Mouse (Mus musculus): ENCODE results near the gene Abcc4.

DNA sequence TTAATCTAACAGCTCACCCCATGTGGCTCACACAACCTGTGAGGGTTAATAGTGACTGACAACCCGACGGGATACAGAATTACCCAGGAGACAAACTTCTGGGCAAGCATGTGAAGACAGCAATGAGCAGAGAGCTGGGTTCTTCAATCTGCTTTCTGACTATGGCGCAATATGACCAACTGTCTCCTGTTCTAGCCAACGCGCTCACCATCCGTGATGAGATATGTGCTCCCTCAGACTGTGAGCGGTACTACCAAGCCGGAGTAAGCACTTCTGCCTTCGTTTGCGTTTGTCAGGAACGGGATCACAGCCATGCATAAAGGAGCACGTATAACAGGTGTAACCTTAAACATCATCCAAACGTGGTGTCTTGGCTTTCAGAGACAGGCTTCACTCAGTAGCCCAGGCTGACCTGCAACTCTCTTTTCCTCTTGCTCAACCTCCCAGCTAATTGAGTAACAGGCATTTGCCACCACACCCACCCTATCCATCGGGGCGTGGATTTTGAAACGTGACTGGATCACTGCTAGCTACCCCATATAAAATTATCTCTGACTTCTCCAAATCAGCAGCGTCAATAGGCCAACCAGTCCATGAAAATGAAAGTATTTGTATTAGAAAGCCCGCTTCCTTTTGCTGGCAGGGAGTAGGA, 43.3 kb downstream of the Abcc4 start:
- no peak for TF ChIP-seq ZC3H11A (IDR thresholded peaks at IDR 0.05; ENCODE audit: low read depth, low read length)
- TF ChIP-seq CTCF (conservative IDR thresholded peaks at IDR 0.05 in 1 of 2, IDR thresholded peaks at IDR 0.05 in 1 of 2; ENCODE audit: low read depth in 2 of 2, low read length in 2 of 2), result no peak
- no peak for TF ChIP-seq ZKSCAN1 (IDR thresholded peaks at IDR 0.05; ENCODE audit: borderline replicate concordance, low read depth, low read length)
- no peak for TF ChIP-seq POLR2A (IDR thresholded peaks at IDR 0.05; ENCODE audit: low read depth, low read length)
- no peak for TF ChIP-seq ZNF384 (IDR thresholded peaks at IDR 0.05; ENCODE audit: low read depth, low read length)
- TF ChIP-seq RAD21 (IDR thresholded peaks at IDR 0.05; ENCODE audit: low read depth, low read length), result no peak
- no peak for TF ChIP-seq EP300 (IDR thresholded peaks at IDR 0.05; ENCODE audit: low read length)
- no peak for TF ChIP-seq POLR2AphosphoS2 (IDR thresholded peaks at IDR 0.05; ENCODE audit: low read depth, low read length)
- TF ChIP-seq MEF2A (IDR thresholded peaks at IDR 0.05; ENCODE audit: borderline replicate concordance, low read depth, low read length), result no peak
